Mouse (Mus musculus) thymus, adult 2 months (tissue): Measurements from ENCODE around the gene Neurl4.

Source experiments
- CTCF ChIP-seq: fragments of 200-500 bp; IDR thresholded peaks from 2 replicates; pipeline ENCODE4 v1.5.1; 2012; ENCODE audit warnings: mild to moderate bottlenecking, control low read depth, low read length, moderate library complexity, borderline replicate concordance; ENCODE audit not compliant: control insufficient read depth, poor library complexity, insufficient read depth; ENCODE audit errors: extremely low read depth
- POLR2A ChIP-seq: fragments of 200-500 bp; IDR thresholded peaks from 2 replicates; pipeline ENCODE4 v1.6.1; 2012; ENCODE audit warnings: mild to moderate bottlenecking, low read length, control low read depth, moderate library complexity; ENCODE audit not compliant: control insufficient read depth, poor library complexity, insufficient read depth; ENCODE audit errors: extremely low read depth

DNA sequence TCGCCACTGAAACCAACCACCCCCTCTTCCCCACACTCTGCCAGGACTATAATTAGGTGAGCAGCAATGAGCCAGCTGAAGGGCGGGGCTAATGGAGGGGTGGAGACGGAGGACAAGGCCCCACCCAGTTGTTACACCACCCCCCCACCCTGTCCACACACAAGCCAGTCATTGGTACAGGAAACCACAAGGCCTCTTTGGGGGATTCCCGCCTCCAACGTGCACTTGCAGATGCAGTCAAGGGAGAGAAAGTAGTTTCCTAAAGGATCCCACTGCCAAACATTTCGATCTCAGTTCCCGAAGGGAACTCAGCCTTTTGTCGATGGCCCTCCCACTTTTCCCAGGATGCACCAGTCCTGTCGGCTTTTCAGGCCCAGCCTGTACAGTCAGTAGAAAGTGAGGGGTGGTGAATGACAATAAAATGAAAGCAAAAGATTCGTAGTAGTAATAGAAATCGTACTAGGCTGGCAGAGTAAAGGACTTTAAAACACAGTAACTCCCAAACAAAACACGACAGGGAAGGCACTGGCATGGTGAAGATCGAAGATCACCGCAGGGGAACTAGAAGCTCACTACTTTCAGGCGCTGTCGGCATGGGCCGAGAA, 18.9 kb downstream of the Neurl4 start:
- TF ChIP-seq CTCF (no peak), POLR2A (no peak)
